Mouse (Mus musculus) WW6 (cell line): ENCODE results near the gene Abca6.

Source experiments
- DNase-seq: peaks from one replicate; pipeline ENCODE4 v3.0.0-alpha.2; 2013; ENCODE audit warnings: low read depth, low spot score

The Abca6 gene

GRCm38 (mm10) chr11:110196561-110197306, 54.8 kb downstream of the Abca6 start:
- DNase-seq = no peak

GRCm38 (mm10) chr11:110195310-110195709, 56.3 kb downstream of the Abca6 start:
- no peak for DNase-seq

GRCm38 (mm10) chr11:110171212-110171611, 80.4 kb downstream of the Abca6 start:
- peak; percentile 11 for DNase-seq

- DNase-seq = no peak
These were observed 83.9 kb downstream of the Abca6 start, which contains the start of gene Abca9 for GRCm38 (mm10) chr11:110167459-110168251. Abca9 (minus strand) TSS chr11:110168196.

DNA sequence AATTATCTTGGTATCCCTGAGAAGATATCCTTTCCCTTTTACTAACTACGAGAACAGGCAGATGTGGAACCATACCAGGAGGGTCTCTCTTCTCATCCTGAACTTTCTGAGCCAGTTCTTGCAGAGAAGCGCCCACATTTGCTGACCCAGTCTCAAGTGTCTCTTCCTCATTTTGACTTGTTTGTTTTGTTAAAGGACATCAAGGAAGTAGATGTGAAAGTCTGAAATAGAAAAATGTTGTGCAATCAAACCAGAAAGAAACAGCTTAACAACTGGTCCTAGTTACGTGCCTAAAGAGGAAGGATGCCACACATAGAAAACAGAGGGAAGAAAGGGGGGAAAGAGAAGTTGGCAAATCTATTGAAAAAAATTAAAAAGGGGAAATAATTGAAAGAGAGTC, 85.8 kb downstream of the Abca6 start:
- no peak for DNase-seq

DNA sequence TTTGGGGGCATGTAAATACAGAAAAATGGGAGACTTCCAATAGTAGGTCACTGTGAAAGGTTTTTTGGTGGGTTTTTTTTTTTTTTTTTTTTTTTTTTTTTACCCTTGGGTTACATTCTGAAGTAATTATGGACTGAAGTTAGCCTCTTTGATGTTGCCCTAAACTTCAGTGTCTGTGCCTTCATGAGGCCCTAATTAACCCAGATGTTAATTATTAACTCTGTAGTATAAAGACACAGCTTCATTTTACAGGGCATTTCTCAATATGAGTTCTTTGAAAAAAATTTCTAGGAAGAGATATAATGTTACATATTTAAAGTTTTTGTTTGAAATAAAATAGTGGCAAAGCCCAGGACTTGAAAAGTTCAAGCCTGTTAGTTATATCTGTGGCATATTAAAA, 86.2 kb downstream of the Abca6 start:
- DNase-seq = no peak

- no peak for DNase-seq
These were observed 94.5 kb downstream of the Abca6 start for GRCm38 (mm10) chr11:110157059-110157458.

DNA sequence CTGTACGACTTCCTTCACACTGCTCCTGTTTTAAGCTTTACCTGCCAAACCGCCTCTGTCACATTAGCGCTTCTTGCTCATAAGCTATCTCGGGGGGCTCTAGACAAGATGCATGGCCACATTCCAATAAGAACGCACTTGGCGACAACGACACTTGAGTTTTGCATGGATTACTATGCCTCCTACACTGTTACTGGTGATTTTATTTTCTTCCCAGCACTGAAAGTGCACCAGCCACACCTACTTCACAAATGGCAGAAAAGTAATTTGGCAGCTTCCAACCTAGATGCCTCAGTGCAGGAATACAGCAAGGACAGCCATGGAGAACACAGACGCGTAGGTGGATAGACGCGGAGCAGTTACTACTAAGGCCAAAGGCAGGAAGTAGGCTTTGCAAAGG, 95.6 kb downstream of the Abca6 start:
- no peak for DNase-seq

DNA sequence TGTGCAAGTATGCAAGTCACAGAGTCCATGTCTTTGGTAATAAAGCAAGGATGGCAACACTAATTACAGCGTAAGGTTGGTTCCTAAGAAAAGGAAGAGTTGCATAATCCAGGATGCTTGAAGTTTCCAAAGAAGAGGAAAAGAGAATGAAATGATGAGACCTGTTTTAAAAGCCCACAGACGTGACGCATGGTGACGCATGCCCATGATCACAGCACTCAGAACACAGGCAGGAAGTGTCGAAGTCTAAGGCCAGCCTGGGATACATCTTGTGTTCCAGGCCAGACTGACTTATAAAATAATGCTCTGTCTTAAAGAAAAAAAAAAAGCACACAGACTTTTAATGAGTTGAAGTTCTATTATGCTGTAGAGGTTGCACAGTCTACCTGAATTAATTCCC, 103.9 kb downstream of the Abca6 start:
- no peak for DNase-seq

GRCm38 (mm10) chr11:110145421-110145820, 106.2 kb downstream of the Abca6 start:
- no peak for DNase-seq

DNA sequence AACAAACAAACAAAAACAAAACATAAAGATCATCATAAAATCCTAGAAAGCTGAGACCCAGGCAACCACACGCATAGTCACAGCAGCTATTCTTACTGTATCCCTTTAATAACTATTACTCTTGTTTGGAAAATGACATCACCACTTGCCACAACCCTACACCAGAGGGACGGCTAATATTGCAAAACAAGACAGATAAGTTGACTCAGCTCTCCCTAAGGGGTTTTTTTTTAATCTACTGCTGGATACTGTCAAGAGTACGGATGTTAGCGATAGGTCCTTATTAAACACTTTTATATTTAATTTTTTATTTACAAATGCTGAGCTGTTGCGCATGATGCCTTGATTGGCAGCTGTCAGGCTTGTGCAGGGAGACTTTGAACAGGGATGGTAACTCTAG, 120.8 kb downstream of the Abca6 start:
- DNase-seq = no peak
